Mouse (Mus musculus): Measurements from ENCODE around the gene Fam83c.
A peak's percentile ranks its signal among the peaks of the same experiment; 100 is the strongest.

Gene Fam83c

GRCm38 (mm10) chr2:155826630-155827424 is 7.8 kb downstream of the Fam83c start, which contains the start of gene Eif6:
TSS of gene Eif6 (minus strand) at chr2:155826925.
- peak; percentile 73 to 78 for DNase-seq (ENCODE audit: low spot score in 2 of 2)

GRCm38 (mm10) chr2:155825904-155826629 is 8.6 kb downstream of the Fam83c start:
- DNase-seq (ENCODE audit: low spot score in 2 of 2), result peak; percentile 29 to 30

- DNase-seq (ENCODE audit: low spot score in 2 of 2), result no peak
Observed at GRCm38 (mm10) chr2:155823722-155824121, 10.9 kb downstream of the Fam83c start.

GRCm38 (mm10) chr2:155820779-155821178 is 13.9 kb downstream of the Fam83c start:
- no peak for DNase-seq (ENCODE audit: low spot score in 2 of 2)

GRCm38 (mm10) chr2:155819449-155820251 is 15.0 kb downstream of the Fam83c start:
- DNase-seq (ENCODE audit: low spot score in 2 of 2), result no peak

- no peak for DNase-seq (ENCODE audit: low spot score in 2 of 2)
Observed at GRCm38 (mm10) chr2:155819392-155819448, 15.4 kb downstream of the Fam83c start, which contains the start of gene BC029722. TSS of gene BC029722 (minus strand) at chr2:155819426.

- DNase-seq (ENCODE audit: low spot score in 2 of 2), result peak; percentile 95 to 96
Observed at GRCm38 (mm10) chr2:155818596-155819391, 15.9 kb downstream of the Fam83c start.

- DNase-seq (ENCODE audit: low spot score in 2 of 2), result peak; percentile 64 to 82
Observed at GRCm38 (mm10) chr2:155817301-155818245, 17.1 kb downstream of the Fam83c start.

GRCm38 (mm10) chr2:155816179-155816578 is 18.5 kb downstream of the Fam83c start:
- no peak for DNase-seq (ENCODE audit: low spot score in 2 of 2)

GRCm38 (mm10) chr2:155814829-155815228 is 19.8 kb downstream of the Fam83c start:
- DNase-seq (ENCODE audit: low spot score in 2 of 2), result no peak

GRCm38 (mm10) chr2:155812637-155813036 is 22.0 kb downstream of the Fam83c start:
- no peak for DNase-seq (ENCODE audit: low spot score in 2 of 2)

GRCm38 (mm10) chr2:155811821-155812396 is 22.7 kb downstream of the Fam83c start:
- peak; percentile 72 to 78 for DNase-seq (ENCODE audit: low spot score in 2 of 2)

GRCm38 (mm10) chr2:155809620-155810019 is 25.0 kb downstream of the Fam83c start:
- DNase-seq (ENCODE audit: low spot score in 2 of 2), result no peak

GRCm38 (mm10) chr2:155807408-155807807 is 27.2 kb downstream of the Fam83c start:
- no peak for DNase-seq (ENCODE audit: low spot score in 2 of 2)

GRCm38 (mm10) chr2:155806548-155806947 is 28.1 kb downstream of the Fam83c start:
- DNase-seq (ENCODE audit: low spot score in 2 of 2), result no peak

- no peak for DNase-seq (ENCODE audit: low spot score in 2 of 2)
Observed at GRCm38 (mm10) chr2:155805925-155806255, 28.8 kb downstream of the Fam83c start.

GRCm38 (mm10) chr2:155805231-155805924 is 29.3 kb downstream of the Fam83c start:
- no peak for DNase-seq (ENCODE audit: low spot score in 2 of 2)

- no peak for DNase-seq (ENCODE audit: low spot score in 2 of 2)
Observed at GRCm38 (mm10) chr2:155804053-155804452, 30.6 kb downstream of the Fam83c start.

GRCm38 (mm10) chr2:155802761-155803160 is 31.9 kb downstream of the Fam83c start:
- DNase-seq (ENCODE audit: low spot score in 2 of 2), result no peak

GRCm38 (mm10) chr2:155798613-155799012 is 36.0 kb downstream of the Fam83c start:
- DNase-seq (ENCODE audit: low spot score in 2 of 2), result no peak
